Mouse (Mus musculus) heart, adult 2 months (tissue): ENCODE measurements at regions not wholly inside any gene's neighbourhood (a gene's known extent, or its start where the extent isn't known, plus 50 kb on each side); places are given as distances from the start of the nearest gene placed in this dataset.

Experiments
- DNase-seq, 2 experiments: peaks; one replicate each; pipeline ENCODE4 v3.0.0; 2021
- H3K27ac ChIP-seq: fragments of 200-600 bp; 2 replicates; pipeline ENCODE4 v1.8.1; 2022
- H3K27me3 ChIP-seq: fragments of 200-500 bp; 2 replicates; pipeline ENCODE4 v1.6.1; 2012; ENCODE audit warnings: mild to moderate bottlenecking, low read length, inconsistent platforms, mixed read lengths; ENCODE audit not compliant: control insufficient read depth, insufficient read depth
- H3K36me3 ChIP-seq: fragments of 200-500 bp; 2 replicates; pipeline ENCODE4 v1.6.1; 2012; ENCODE audit warnings: low read length, inconsistent platforms; ENCODE audit not compliant: control insufficient read depth, insufficient read depth
- H3K4me1 ChIP-seq: fragments of 200-500 bp; 2 replicates; pipeline ENCODE4 v1.6.1; 2011; ENCODE audit warnings: low read length; ENCODE audit not compliant: control insufficient read depth, insufficient read depth
- H3K4me3 ChIP-seq: fragments of 200-600 bp; 2 replicates; pipeline ENCODE4 v1.8.1; 2022
- H3K79me2 ChIP-seq: fragments of 200-500 bp; replicated peaks from 2 replicates; pipeline ENCODE4 v1.6.1; 2012; ENCODE audit warnings: mild to moderate bottlenecking, inconsistent platforms, low read length, moderate library complexity, mixed read lengths; ENCODE audit not compliant: control insufficient read depth, insufficient read depth
- H3K9ac ChIP-seq: fragments of 200-500 bp; 2 replicates; pipeline ENCODE4 v1.6.1; 2012; ENCODE audit warnings: low read depth, mild to moderate bottlenecking, control low read depth, inconsistent platforms, low read length, mixed read lengths
- CTCF ChIP-seq: fragments of 200-600 bp; IDR thresholded peaks from 2 replicates; pipeline ENCODE4 v1.8.1; 2022; ENCODE audit warnings: antibody characterized with exemption, mild to moderate bottlenecking, moderate library complexity
- EP300 ChIP-seq: fragments of 200-500 bp; IDR thresholded peaks from 2 replicates; pipeline ENCODE4 v1.6.1; 2011; ENCODE audit warnings: low read depth, low read length, control low read depth; ENCODE audit not compliant: insufficient read depth
- POLR2A ChIP-seq: fragments of 200-500 bp; IDR thresholded peaks from 2 replicates; pipeline ENCODE4 v1.6.1; 2011; ENCODE audit warnings: mild to moderate bottlenecking, low read depth, low read length, control low read depth; ENCODE audit not compliant: insufficient read depth
- WGBS: fragments of 180-500 bp; shearing (Covaris S2); methylation state at CpG from one replicate; pipeline ENCODE4 v1.1.7; 2018; 5-methylcytosine and 5-hydroxymethylcytosine counted together
- intact Hi-C: fragments of 180-260 bp; cut with DNase I; formaldehyde crosslinking; loops from one replicate; pipeline ENCODE4 v1.15.1; 2025

DNA sequence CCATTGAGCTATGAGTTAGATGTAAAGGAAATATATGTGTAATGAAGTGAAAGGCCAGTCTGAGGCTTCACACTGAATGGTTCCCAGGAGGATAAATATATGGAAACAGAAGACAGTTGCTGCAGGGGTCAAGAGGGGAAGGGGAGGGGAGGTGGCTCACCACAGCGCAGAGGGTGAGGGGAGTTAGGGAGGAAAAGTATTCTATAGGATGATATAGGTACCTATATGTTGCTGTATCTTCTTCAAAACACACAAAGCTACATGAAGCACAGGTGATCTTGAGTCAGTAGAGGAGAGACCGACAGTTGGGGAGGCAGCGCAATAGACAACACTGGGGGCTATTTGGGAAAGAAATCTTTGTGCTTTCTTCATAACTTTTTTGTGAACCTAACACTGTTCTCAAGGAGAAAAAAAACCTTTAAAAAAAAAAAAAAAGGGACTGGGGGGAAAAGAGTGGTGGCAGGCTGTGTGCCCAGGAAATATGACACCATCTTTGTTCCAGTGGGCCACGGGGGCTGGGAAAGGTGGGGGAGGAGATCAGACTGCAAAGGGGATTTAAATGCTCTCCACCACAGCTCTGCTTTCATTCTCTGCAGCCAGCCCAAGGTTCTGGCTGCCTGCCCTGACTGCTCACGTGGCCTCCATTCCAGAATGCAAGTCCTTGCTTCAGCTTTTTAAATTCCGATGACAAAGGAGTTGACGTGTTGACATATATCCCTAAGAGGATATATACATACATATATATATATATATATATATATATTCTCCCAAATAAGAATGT is 94.5 kb upstream of the Ankrd1 start:
- peak; percentile 49 to 55 for DNase-seq
- 30% methylated on average over 7 of the region's 7 CpGs for WGBS
- Histone ChIP-seq H3K4me1 (no peaks in the 10 kb centered on the region), H3K36me3 (no peaks in the 10 kb centered on the region; the same call in 1 of the 2 replicates), H3K9ac (no peak overlapping the region), H3K79me2 (no peaks in the 10 kb centered on the region), H3K4me3 (no peak overlapping the region), H3K27me3 (no peaks in the 10 kb centered on the region), H3K27ac (no peak overlapping the region)
- intact Hi-C loops: no loop called here
- no peak for TF ChIP-seq CTCF
- TF ChIP-seq EP300: no peak
- TF ChIP-seq POLR2A: no peak

DNA sequence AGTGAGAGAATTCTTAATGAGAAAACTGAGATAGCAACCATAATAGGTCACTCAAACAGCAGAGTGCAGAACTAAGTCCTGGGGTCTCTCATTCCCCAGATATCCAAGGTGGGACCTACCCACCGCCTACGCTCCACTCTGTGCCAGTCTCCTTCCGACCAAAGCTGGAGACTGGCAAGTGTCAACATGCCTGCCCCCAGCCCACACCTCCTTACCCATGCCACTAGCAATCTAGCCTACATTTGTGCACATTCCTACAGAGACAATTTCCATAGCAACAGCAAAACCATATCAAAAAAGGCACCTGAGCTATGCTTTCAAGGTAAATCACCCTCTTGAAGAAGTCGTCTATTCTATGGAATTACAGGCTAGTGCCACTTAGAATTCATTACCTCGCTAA is 97.3 kb upstream of the Ankrd1 start:
- TF ChIP-seq CTCF (no peak), EP300 (no peak), POLR2A (no peak)
- no peaks in the 10 kb centered on the region; the same call in 1 of the 2 replicates for H3K36me3 ChIP-seq
- WGBS: 88% methylated on average over 5 of the region's 5 CpGs
- no peak overlapping the region for H3K4me3 ChIP-seq
- H3K27ac ChIP-seq: no peak overlapping the region
- H3K9ac ChIP-seq: no peak overlapping the region
- no peaks in the 10 kb centered on the region for H3K4me1 ChIP-seq
- no peaks in the 10 kb centered on the region for H3K79me2 ChIP-seq
- intact Hi-C loops: no loop called here
- H3K27me3 ChIP-seq: no peaks in the 10 kb centered on the region
- no peak for DNase-seq

- intact Hi-C loops: no loop called here
- Histone ChIP-seq H3K4me3 (no peak overlapping the region), H3K79me2 (no peaks in the 10 kb centered on the region), H3K9ac (no peak overlapping the region), H3K27ac (no peak overlapping the region), H3K36me3 (no peaks in the 10 kb centered on the region; the same call in 1 of the 2 replicates), H3K4me1 (no peaks in the 10 kb centered on the region), H3K27me3 (no peaks in the 10 kb centered on the region)
- 83% methylated on average over 5 of the region's 5 CpGs for WGBS
- no peak for DNase-seq
- TF ChIP-seq POLR2A: no peak
- TF ChIP-seq EP300: no peak
- TF ChIP-seq CTCF: no peak
Measured at GRCm38 (mm10) chr19:36217605-36218004, 97.7 kb upstream of the Ankrd1 start.

- TF ChIP-seq CTCF (no peak), EP300 (no peak), POLR2A (no peak)
- no peak overlapping the region for H3K4me3 ChIP-seq
- intact Hi-C loops: no loop called here
- no peak overlapping the region for H3K27ac ChIP-seq
- 82% methylated on average over 5 of the region's 5 CpGs for WGBS
- H3K27me3 ChIP-seq: no peaks in the 10 kb centered on the region
- no peak overlapping the region for H3K9ac ChIP-seq
- no peaks in the 10 kb centered on the region for H3K4me1 ChIP-seq
- no peaks in the 10 kb centered on the region; the same call in 1 of the 2 replicates for H3K36me3 ChIP-seq
- no peaks in the 10 kb centered on the region for H3K79me2 ChIP-seq
- no peak for DNase-seq
Measured at GRCm38 (mm10) chr19:36218921-36219320, 99.0 kb upstream of the Ankrd1 start.

- no peak for DNase-seq
- Histone ChIP-seq H3K79me2 (no peaks in the 10 kb centered on the region), H3K4me1 (peaks cover 1% of the 10 kb centered on the region; the same call in 1 of the 2 replicates), H3K27ac (no peak overlapping the region), H3K36me3 (no peaks in the 10 kb centered on the region; the same call in 1 of the 2 replicates), H3K9ac (no peak overlapping the region), H3K27me3 (no peaks in the 10 kb centered on the region; the same call in 1 of the 2 replicates), H3K4me3 (no peak overlapping the region)
- WGBS: 65% methylated on average over 2 of the region's 2 CpGs
- intact Hi-C loops: no loop called here
- TF ChIP-seq CTCF (no peak), POLR2A (no peak), EP300 (no peak)
Measured at GRCm38 (mm10) chr19:36221104-36221503, 101.2 kb upstream of the Ankrd1 start.

DNA sequence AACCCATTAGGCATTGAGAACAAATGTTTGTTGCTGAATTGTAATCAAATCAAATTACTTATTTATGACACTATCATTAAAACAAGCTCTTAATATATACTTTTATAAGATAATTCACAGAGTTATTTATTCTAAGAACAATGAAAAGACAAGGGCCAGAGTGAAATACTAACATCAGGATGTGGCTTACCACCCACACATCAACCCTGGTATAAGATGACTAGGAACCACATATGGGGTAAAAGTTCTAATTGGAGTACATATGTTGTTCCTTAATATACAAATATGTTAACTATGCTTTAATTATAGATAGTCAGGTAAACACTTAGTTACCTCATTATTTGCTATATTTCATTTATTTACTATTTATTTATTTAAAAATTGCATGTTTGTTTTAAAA is 101.7 kb upstream of the Ankrd1 start:
- intact Hi-C loops: no loop called here
- Histone ChIP-seq H3K4me3 (no peak overlapping the region), H3K9ac (no peak overlapping the region), H3K4me1 (peaks cover 2% of the 10 kb centered on the region; the same call in 1 of the 2 replicates), H3K27me3 (no peaks in the 10 kb centered on the region; the same call in 1 of the 2 replicates), H3K27ac (no peak overlapping the region), H3K79me2 (no peaks in the 10 kb centered on the region), H3K36me3 (peaks cover 1% of the 10 kb centered on the region; the same call in 1 of the 2 replicates)
- no peak for TF ChIP-seq POLR2A
- TF ChIP-seq CTCF: no peak
- no peak for TF ChIP-seq EP300
- DNase-seq: no peak
